Mouse (Mus musculus) olfactory bulb, adult 2 months (tissue): Measurements from ENCODE around the gene Cfap300. TPM values are rescaled to one million over a fixed set of nuclear protein-coding genes. Genes with fewer than 3 reads are reported as not detected.

Source experiments
- H3K27ac ChIP-seq: fragments of 200-500 bp; 2 replicates; pipeline ENCODE4 v1.5.1; 2012; ENCODE audit warnings: low read depth, low read length; ENCODE audit not compliant: insufficient read depth
- H3K4me1 ChIP-seq: fragments of 200-500 bp; 2 replicates; pipeline ENCODE4 v1.6.1; 2012; ENCODE audit warnings: low read length; ENCODE audit not compliant: control insufficient read depth, insufficient read depth
- H3K4me3 ChIP-seq: fragments of 200-500 bp; 2 replicates; pipeline ENCODE4 v1.5.1; 2012; ENCODE audit warnings: mild to moderate bottlenecking, low read depth, low read length, moderate library complexity; ENCODE audit not compliant: insufficient read depth
- CTCF ChIP-seq: fragments of 200-500 bp; IDR thresholded peaks from 2 replicates; pipeline ENCODE4 v1.5.1; 2012; ENCODE audit warnings: low read depth, mild to moderate bottlenecking, low read length, moderate library complexity; ENCODE audit not compliant: insufficient read depth
- POLR2A ChIP-seq: fragments of 200-500 bp; IDR thresholded peaks from 2 replicates; pipeline ENCODE4 v1.6.1; 2012; ENCODE audit warnings: mild to moderate bottlenecking, low read depth, low read length, moderate library complexity; ENCODE audit not compliant: insufficient read depth
- WGBS: fragments of 180-500 bp; shearing (Covaris S2); methylation state at CpG from one replicate; pipeline ENCODE4 v1.1.7; 2018; 5-methylcytosine and 5-hydroxymethylcytosine counted together
- polyA plus RNA-seq: library from polyadenylated mRNA; stranded (reverse); fragments of >200 nt; gene quantifications from 2 replicates; pipeline ENCODE4 v1.2.4, GENCODE M21; 2012; ENCODE audit warnings: low replicate concordance; ENCODE audit not compliant: missing spikeins, insufficient read depth, insufficient read length

The Cfap300 gene
- polyA plus RNA-seq, 1 experiment, result not detected

- TF ChIP-seq POLR2A, result no peak
- TF ChIP-seq CTCF, result no peak
- no peak overlapping the region for H3K27ac ChIP-seq
- WGBS, result 76% methylated on average over 1 of the region's 1 CpGs
Observed at GRCm38 (mm10) chr9:8034143-8034542, 8.5 kb downstream of the Cfap300 start.

DNA sequence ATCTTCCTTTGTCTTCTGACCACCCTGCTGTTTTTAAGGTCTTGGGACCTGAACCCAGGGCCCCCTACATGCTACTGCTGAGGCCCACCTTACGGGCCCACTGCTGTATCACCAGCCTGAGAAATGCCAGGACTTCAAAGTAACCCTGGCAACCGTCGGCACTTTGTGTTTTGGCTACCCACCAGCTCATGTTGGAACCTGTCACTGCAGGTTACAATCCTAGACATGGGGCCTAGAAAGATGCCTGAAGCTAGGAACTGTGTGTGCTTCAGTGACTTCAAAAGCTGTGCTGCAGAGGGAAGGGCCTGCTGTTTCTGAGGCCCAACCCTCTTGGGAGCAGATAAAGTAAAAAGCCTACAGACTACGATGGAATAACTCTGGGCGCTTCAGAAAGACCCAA, 9.8 kb downstream of the Cfap300 start:
- Histone ChIP-seq H3K27ac (no peak overlapping the region), H3K4me3 (no peak overlapping the region), H3K4me1 (no peaks in the 10 kb centered on the region)
- 77% methylated on average over 5 of the region's 5 CpGs for WGBS
- TF ChIP-seq CTCF, result no peak
- no peak for TF ChIP-seq POLR2A

More at GRCm38 (mm10) chr9:8034143-8034542, 8.5 kb downstream of the Cfap300 start:
- H3K4me3 ChIP-seq, result no peak overlapping the region
- no peaks in the 10 kb centered on the region for H3K4me1 ChIP-seq

- Histone ChIP-seq H3K4me3 (no peak overlapping the region), H3K4me1 (no peaks in the 10 kb centered on the region), H3K27ac (no peak overlapping the region)
- 94% methylated on average over 5 of the region's 5 CpGs for WGBS
- TF ChIP-seq POLR2A (no peak), CTCF (no peak)
Observed at GRCm38 (mm10) chr9:8018609-8019008, 24.0 kb downstream of the Cfap300 start.

- Histone ChIP-seq H3K4me1 (no peaks in the 10 kb centered on the region), H3K27ac (no peak overlapping the region), H3K4me3 (no peak overlapping the region)
- 67% methylated on average over 16 of the region's 20 CpGs for WGBS
- TF ChIP-seq POLR2A (no peak), CTCF (no peak)
Observed at GRCm38 (mm10) chr9:8017253-8017913, 25.2 kb downstream of the Cfap300 start.

DNA sequence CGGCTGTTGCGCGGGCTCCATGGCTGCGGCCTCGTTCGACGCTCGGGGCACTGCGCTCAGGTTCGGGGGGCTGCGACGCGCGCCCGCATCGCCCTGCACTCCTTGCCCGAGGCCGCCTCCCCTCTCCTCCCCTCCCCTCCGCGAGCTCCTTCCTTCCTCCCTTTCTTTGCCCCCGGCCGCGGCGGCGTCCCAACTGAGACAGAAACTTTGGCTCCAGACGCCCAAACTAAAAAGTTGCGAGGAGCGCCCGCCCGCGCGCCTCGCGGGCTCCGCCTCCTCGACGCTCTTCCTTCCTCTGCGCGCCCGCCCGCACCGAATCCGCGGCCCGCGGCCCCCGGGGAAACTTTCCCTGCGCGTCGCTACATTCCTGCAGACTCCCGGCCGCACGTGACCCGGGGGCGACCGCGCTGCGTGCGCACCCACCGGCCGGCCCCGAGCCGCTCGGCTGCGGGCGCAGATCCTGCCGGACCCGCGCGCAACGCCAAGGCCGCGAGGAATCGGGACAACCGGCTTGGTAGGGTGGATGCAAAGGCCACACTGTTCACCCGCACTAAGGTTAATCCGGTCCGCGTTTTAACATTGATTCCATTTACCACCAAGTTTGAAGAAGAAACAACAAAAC, 38.1 kb downstream of the Cfap300 start, which contains the start of gene Yap1:
Yap1 (minus strand) TSS at position 227 of the 622 bp plus-strand sequence.
- WGBS, result 1% methylated on average over 71 of the region's 79 CpGs
- H3K4me1 ChIP-seq, result peaks cover 15% of the 10 kb centered on the region
- peak within 1 kb of the TSS; percentile 65 for H3K4me3 ChIP-seq
- TF ChIP-seq POLR2A (peak; percentile 23; the same call in 1 of the 2 replicates), CTCF (no peak)
- no peak within 1 kb of the TSS for H3K27ac ChIP-seq

- H3K4me3 ChIP-seq, result peak overlapping the region; percentile 65
- TF ChIP-seq CTCF (no peak), POLR2A (no peak)
- peaks cover 15% of the 10 kb centered on the region for H3K4me1 ChIP-seq
- WGBS, result under 1% methylated on average over 82 of the region's 82 CpGs
- H3K27ac ChIP-seq, result no peak overlapping the region
Observed at GRCm38 (mm10) chr9:8003301-8004271, 39.0 kb downstream of the Cfap300 start.

GRCm38 (mm10) chr9:8002806-8003205, 39.8 kb downstream of the Cfap300 start:
- WGBS, result 10% methylated on average over 12 of the region's 12 CpGs
- peak overlapping the region; percentile 12; the same call in 1 of the 2 replicates for H3K4me3 ChIP-seq
- H3K4me1 ChIP-seq, result peaks cover 15% of the 10 kb centered on the region
- TF ChIP-seq POLR2A (no peak), CTCF (no peak)
- H3K27ac ChIP-seq, result no peak overlapping the region

DNA sequence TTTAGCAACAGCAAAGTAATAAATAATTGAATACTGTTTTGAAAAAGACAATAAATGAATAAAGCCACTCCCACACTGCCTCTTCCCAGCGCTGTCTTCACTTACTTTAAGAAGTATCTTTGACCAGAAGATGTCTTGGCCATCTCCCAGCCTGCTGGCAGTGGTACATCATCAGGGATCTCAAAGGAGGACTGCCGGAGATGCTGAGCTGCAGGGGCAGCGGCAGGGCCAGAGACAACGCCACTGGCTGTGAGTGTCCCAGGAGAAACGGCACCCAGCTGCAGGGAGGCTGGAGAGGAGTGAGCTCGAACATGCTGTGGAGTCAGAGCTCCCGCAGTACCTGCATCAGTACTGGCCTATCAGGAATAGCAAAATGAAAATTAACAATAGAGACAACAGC, 41.3 kb downstream of the Cfap300 start:
- Histone ChIP-seq H3K4me1 (peaks cover 15% of the 10 kb centered on the region), H3K27ac (no peak overlapping the region), H3K4me3 (no peak overlapping the region)
- WGBS, result 50% methylated on average over 7 of the region's 7 CpGs
- TF ChIP-seq POLR2A (no peak), CTCF (no peak)
